7 mouse cellular contexts compared by ENCODE assay signal in genomic region chr2:118111488-118112131, GRCm38 (mm10). TPM values are rescaled to one million over a fixed set of nuclear protein-coding genes. Genes with fewer than 3 reads are reported as not detected.
DNase-seq lines count a peak whose midpoint lies in the region; ATAC-seq and TF ChIP-seq lines count a peak whose summit lies in the region.

Gene Thbs1, plus strand, starts transcription at chr2:118111876.

- peak within 1 kb of the TSS; percentile 68 for H3K9ac ChIP-seq in intestine, postnatal 0 days (ENCODE audit: low read depth, low read length)

- DNase-seq in adrenal gland, postnatal 25 days: peak; percentile 66
- DNase-seq in embryo, embryonic 9.5 days (ENCODE audit: extremely low spot score): peak; percentile 81
- DNase-seq in left cerebral cortex, postnatal 4 days: peak; percentile 55
- DNase-seq in midbrain, embryonic 10.5 days (ENCODE audit: low spot score): peak; percentile 75
- peak; percentile 71 for DNase-seq in skeletal muscle tissue, adult 2 months (ENCODE audit: low read depth, low spot score)

- H3K27me3 ChIP-seq in intestine, postnatal 0 days (replicated peaks; ENCODE audit: control insufficient read depth, insufficient read depth, low read length): no peaks in the 10 kb centered on the region
- peaks cover 24% of the 10 kb centered on the region for H3K27me3 ChIP-seq in midbrain, embryonic 10.5 days (ENCODE audit: low read depth, poor library complexity, severe bottlenecking)

- H3K36me3 ChIP-seq in intestine, postnatal 0 days (ENCODE audit: control insufficient read depth, insufficient read depth): peaks cover 8% of the 10 kb centered on the region
- peaks cover 21% of the 10 kb centered on the region for H3K36me3 ChIP-seq in midbrain, embryonic 10.5 days

- peak within 1 kb of the TSS; percentile 72 for H3K27ac ChIP-seq in intestine, postnatal 0 days (ENCODE audit: low read depth, low read length)
- peak within 1 kb of the TSS; percentile 82 for H3K27ac ChIP-seq in midbrain, embryonic 10.5 days (replicated peaks)

- no peaks in the 10 kb centered on the region for H3K9me3 ChIP-seq in intestine, postnatal 0 days (ENCODE audit: control insufficient read depth)
- H3K9me3 ChIP-seq in midbrain, embryonic 10.5 days (replicated peaks): no peaks in the 10 kb centered on the region

- TF ChIP-seq CTCF in intestine, postnatal 0 days (IDR thresholded peaks at IDR 0.05; ENCODE audit: low read depth): 0 out of 2 replicates have a peak, but pooled peaks have one; percentile 2

- H3K4me2 ChIP-seq in intestine, postnatal 0 days (replicated peaks; ENCODE audit: low read depth): peak within 1 kb of the TSS; percentile 83

- peak within 1 kb of the TSS; percentile 65 for H3K4me3 ChIP-seq in intestine, postnatal 0 days (ENCODE audit: low read depth, low read length)
- H3K4me3 ChIP-seq in midbrain, embryonic 10.5 days: peak within 1 kb of the TSS; percentile 71

- no peaks in the 10 kb centered on the region for H3K4me1 ChIP-seq in intestine, postnatal 0 days (replicated peaks; ENCODE audit: control insufficient read depth, insufficient read depth, low read length)
- peaks cover 70% of the 10 kb centered on the region for H3K4me1 ChIP-seq in midbrain, embryonic 10.5 days

- peak; percentile 70 for ATAC-seq in granulocyte monocyte progenitor cell, adult 5-6 weeks (replicated peaks; ENCODE audit: poor library complexity, severe bottlenecking)
- ATAC-seq in intestine, postnatal 0 days: peak; percentile 62

- WGBS in intestine, postnatal 0 days: under 1% methylated on average over 36 of the region's 36 CpGs
- WGBS in midbrain, embryonic 10.5 days: 1% methylated on average over 36 of the region's 36 CpGs

- intact Hi-C loops in left cerebral cortex, postnatal 4 days (cut with DNase I): loop anchor here (5.0 to 10.0 kb wide), 3 partner anchors 133 to 657 kb away; no protein-coding TSS in a partner anchor

RNA-seq across cellular contexts. Expression of gene Thbs1, which starts in this region (rescaled TPM):
- total RNA-seq in adrenal gland, postnatal 25 days (2021): 8.0 and 8.5 TPM in 2 replicates
- 0.11 TPM in 1 of 2 replicates, not detected in the other for total RNA-seq in granulocyte monocyte progenitor cell, adult 5-6 weeks (2014; fragmentation: Nextera tagmentation)
- total RNA-seq in granulocyte monocyte progenitor cell, adult 5-6 weeks (2017): 3.2 and 4.7 TPM in 2 replicates
- polyA plus RNA-seq in intestine, postnatal 0 days (2015; fragmentation: Nextera tagmentation; extraction: Ambion mirVana): 13.2 and 14.9 TPM in 2 replicates
- total RNA-seq in left cerebral cortex, postnatal 4 days (2021): 10 to 100 TPM; 15.3 to 18.1 TPM
- polyA plus RNA-seq in midbrain, embryonic 10.5 days (2016; fragmentation: Nextera tagmentation; extraction: Ambion mirVana): 25.4 and 35.4 TPM in 2 replicates

Comparison
In these comparisons a context has a peak if more than half of its experiments do, and no peak if none do; other contexts are left out.
1. Peak in every context shown above with its lines: DNase-seq, ATAC-seq, H3K4me3 ChIP-seq and H3K27ac ChIP-seq.